Mouse (Mus musculus) lung, postnatal 0 days (tissue): ENCODE measurements around the gene Cars2. TPM values are rescaled to one million over a fixed set of nuclear protein-coding genes. Genes with fewer than 3 reads are reported as not detected.

Experiments used
- ATAC-seq: fragments of 200-750 bp; cut with Nextera tagmentation; 2 replicates; pipeline ENCODE4 v1.8.0; 2017; ENCODE audit warnings: moderate library complexity
- DNase-seq: peaks from one replicate; pipeline ENCODE4 v3.0.0-alpha.2; 2016; ENCODE audit warnings: low spot score
- H3K27ac ChIP-seq: fragments of 300-500 bp; sonication (generic); 2 replicates; pipeline ENCODE4 v1.5.1; 2014; ENCODE audit warnings: antibody characterized with exemption, mild to moderate bottlenecking, low read length, mixed read lengths
- H3K27me3 ChIP-seq: fragments of 300-500 bp; sonication (generic); replicated peaks from 2 replicates; pipeline ENCODE4 v1.6.1; 2014; ENCODE audit warnings: low read length, mixed read lengths; ENCODE audit not compliant: insufficient read depth
- H3K36me3 ChIP-seq: fragments of 300-500 bp; sonication (generic); 2 replicates; pipeline ENCODE4 v1.6.1; 2014; ENCODE audit warnings: low read length, mixed read lengths; ENCODE audit not compliant: insufficient read depth
- H3K4me1 ChIP-seq: fragments of 300-500 bp; sonication (generic); 2 replicates; pipeline ENCODE4 v1.6.1; 2014; ENCODE audit warnings: antibody characterized with exemption, low read depth, low read length, mixed read lengths; ENCODE audit not compliant: insufficient read depth
- H3K4me2 ChIP-seq: fragments of 300-500 bp; sonication (generic); replicated peaks from 2 replicates; pipeline ENCODE4 v1.6.1; 2014; ENCODE audit warnings: low read depth, mild to moderate bottlenecking, low read length, moderate library complexity, mixed read lengths
- H3K4me3 ChIP-seq: fragments of 300-500 bp; sonication (generic); 2 replicates; pipeline ENCODE4 v1.5.1; 2014; ENCODE audit warnings: low read depth, low read length
- H3K9ac ChIP-seq: fragments of 300-500 bp; sonication (generic); replicated peaks from 2 replicates; pipeline ENCODE4 v1.6.1; 2014; ENCODE audit warnings: low read depth, mild to moderate bottlenecking
- H3K9me3 ChIP-seq: fragments of 300-500 bp; sonication (generic); 2 replicates; pipeline ENCODE4 v1.6.1; 2016; ENCODE audit warnings: low read length, mixed read lengths
- CTCF ChIP-seq: IDR thresholded peaks from 2 replicates; pipeline ENCODE4 v1.5.1; 2016; ENCODE audit warnings: antibody characterized with exemption, mild to moderate bottlenecking
- EP300 ChIP-seq: IDR thresholded peaks from 2 replicates; pipeline ENCODE4 v1.6.1; 2016; ENCODE audit warnings: antibody characterized with exemption, mild to moderate bottlenecking, control low read depth
- WGBS: fragments of 180-500 bp; shearing (Covaris S2); extraction: QIAGEN DNeasy Blood & Tissue Kit; methylation state at CpG from one replicate; pipeline ENCODE4 v1.1.7; 2014; 5-methylcytosine and 5-hydroxymethylcytosine counted together
- polyA plus RNA-seq: library from polyadenylated mRNA; unstranded; fragments of >200 nt; fragmentation: Nextera tagmentation; extraction: Ambion mirVana; gene quantifications from 2 replicates; pipeline ENCODE4 v1.2.1, GENCODE M21; 2015

The Cars2 gene
- polyA plus RNA-seq: 13.7 and 16.5 TPM in 2 replicates

DNA sequence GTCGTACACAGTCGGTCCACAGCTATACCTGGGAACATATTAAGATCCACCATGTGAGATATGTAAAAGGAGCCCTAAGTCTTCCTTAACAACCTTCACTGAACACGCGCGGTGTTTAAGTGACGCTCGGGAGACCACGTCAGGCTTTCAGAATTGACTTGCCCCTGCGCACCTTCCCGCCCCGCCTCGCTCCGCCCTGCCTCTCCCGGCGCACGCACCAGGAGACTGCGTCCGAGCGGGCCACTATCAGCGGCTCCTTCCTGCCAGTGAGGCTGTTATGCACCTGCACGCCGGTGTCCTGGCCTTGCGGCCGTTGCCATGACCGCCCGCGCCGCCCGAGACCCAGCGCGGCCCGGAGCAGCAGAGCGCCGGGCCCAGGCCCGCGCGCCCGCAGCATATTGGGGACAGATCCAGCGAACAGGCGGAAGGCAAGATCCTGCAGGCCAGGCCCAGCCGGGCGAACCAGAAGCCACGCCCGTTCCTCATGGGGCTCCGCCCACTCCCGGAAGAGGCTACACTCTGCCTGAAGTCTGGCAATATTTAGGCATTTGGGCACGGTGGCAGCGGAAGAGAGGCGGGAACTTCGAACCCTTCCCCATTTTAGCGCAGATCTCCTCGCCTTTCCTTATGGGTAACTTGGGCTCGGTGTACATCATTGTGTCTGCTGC is at the start of gene Cars2:
Gene Cars2, minus strand, starts transcription at position 503 of the 668 bp plus-strand sequence.
- Histone ChIP-seq H3K9ac (peak within 1 kb of the TSS; percentile 58), H3K4me1 (no peaks in the 10 kb centered on the region; the same call in 1 of the 2 replicates), H3K4me2 (peak within 1 kb of the TSS; percentile 87), H3K27ac (peak within 1 kb of the TSS; percentile 90), H3K27me3 (no peaks in the 10 kb centered on the region), H3K9me3 (no peaks in the 10 kb centered on the region), H3K4me3 (peak within 1 kb of the TSS; percentile 67), H3K36me3 (no peaks in the 10 kb centered on the region)
- WGBS: 3% methylated on average over 53 of the region's 53 CpGs
- TF ChIP-seq EP300 (no peak), CTCF (no peak)
- DNase-seq (peak; percentile 94), ATAC-seq (peak; percentile 77)

- no peak for DNase-seq
- Histone ChIP-seq H3K27me3 (no peaks in the 10 kb centered on the region), H3K4me3 (no peak overlapping the region), H3K4me2 (no peak overlapping the region), H3K9me3 (no peaks in the 10 kb centered on the region), H3K27ac (no peak overlapping the region), H3K36me3 (no peaks in the 10 kb centered on the region), H3K4me1 (no peaks in the 10 kb centered on the region), H3K9ac (no peak overlapping the region)
- TF ChIP-seq CTCF: no peak
- TF ChIP-seq EP300: no peak
- ATAC-seq: no peak
- 54% methylated on average over 12 of the region's 12 CpGs for WGBS
Observed at GRCm38 (mm10) chr8:11593222-11593884, 42.8 kb upstream of the Cars2 start.

GRCm38 (mm10) chr8:11592296-11592695 is 41.7 kb upstream of the Cars2 start:
- H3K36me3 ChIP-seq: no peaks in the 10 kb centered on the region
- no peak overlapping the region for H3K4me2 ChIP-seq
- no peak overlapping the region for H3K4me3 ChIP-seq
- WGBS: 32% methylated on average over 13 of the region's 13 CpGs
- no peak overlapping the region for H3K9ac ChIP-seq
- no peaks in the 10 kb centered on the region for H3K27me3 ChIP-seq
- H3K4me1 ChIP-seq: no peaks in the 10 kb centered on the region
- TF ChIP-seq CTCF (no peak), EP300 (no peak)
- H3K27ac ChIP-seq: no peak overlapping the region
- ATAC-seq (no peak), DNase-seq (no peak)
- H3K9me3 ChIP-seq: no peaks in the 10 kb centered on the region

DNA sequence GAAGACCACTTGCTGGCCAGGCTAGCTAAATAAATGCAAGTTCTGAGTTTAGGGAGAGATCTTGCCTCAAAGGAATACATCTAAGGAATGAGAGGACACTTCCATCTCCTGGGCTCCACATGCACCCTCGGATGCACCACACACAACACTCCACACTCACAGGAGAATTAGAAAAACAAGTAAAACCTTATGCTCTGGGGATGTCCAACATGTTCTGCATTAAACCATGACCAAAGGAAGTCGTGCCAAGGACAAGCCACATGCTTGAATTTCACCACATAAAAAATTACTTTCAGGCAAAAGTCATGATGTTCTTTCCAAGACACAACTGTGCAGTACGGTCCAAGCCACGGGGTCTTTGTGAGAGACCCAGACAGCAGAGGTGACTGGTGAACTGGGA is 41.3 kb upstream of the Cars2 start:
- Histone ChIP-seq H3K4me1 (no peaks in the 10 kb centered on the region), H3K36me3 (no peaks in the 10 kb centered on the region), H3K27ac (no peak overlapping the region), H3K27me3 (no peaks in the 10 kb centered on the region), H3K4me2 (no peak overlapping the region), H3K9ac (no peak overlapping the region), H3K4me3 (no peak overlapping the region), H3K9me3 (no peaks in the 10 kb centered on the region)
- no peak for DNase-seq
- 65% methylated on average over 4 of the region's 4 CpGs for WGBS
- ATAC-seq: no peak
- TF ChIP-seq CTCF: no peak
- TF ChIP-seq EP300: no peak

DNA sequence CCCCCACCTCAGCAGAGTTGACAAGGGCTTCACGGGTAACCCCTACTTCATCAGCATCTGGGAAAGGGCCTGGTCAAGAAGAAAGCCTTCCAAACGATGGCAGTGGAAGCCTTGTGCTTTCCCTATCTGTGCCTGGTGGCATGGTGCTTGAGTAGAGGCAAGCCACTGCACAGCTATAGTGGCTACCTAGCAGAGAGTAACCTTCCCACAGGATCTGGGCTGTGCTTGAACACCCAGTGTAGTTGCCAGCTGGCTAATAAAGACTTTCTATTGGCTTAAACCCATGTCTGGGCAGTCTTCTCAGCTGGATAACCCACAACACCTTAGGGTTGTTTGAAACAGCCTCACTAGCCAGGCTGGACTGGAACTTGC is 35.8 kb upstream of the Cars2 start:
- Histone ChIP-seq H3K4me2 (no peak overlapping the region), H3K9ac (no peak overlapping the region), H3K9me3 (no peaks in the 10 kb centered on the region), H3K27me3 (no peaks in the 10 kb centered on the region), H3K36me3 (no peaks in the 10 kb centered on the region), H3K27ac (no peak overlapping the region), H3K4me3 (no peak overlapping the region), H3K4me1 (no peaks in the 10 kb centered on the region)
- no peak for ATAC-seq
- TF ChIP-seq CTCF (no peak), EP300 (no peak)
- 39% methylated on average over 2 of the region's 2 CpGs for WGBS
- no peak for DNase-seq

- no peaks in the 10 kb centered on the region for H3K4me1 ChIP-seq
- H3K9ac ChIP-seq: no peak overlapping the region
- ATAC-seq (peak; percentile 59), DNase-seq (peak; percentile 52)
- no peaks in the 10 kb centered on the region for H3K27me3 ChIP-seq
- no peak overlapping the region for H3K4me3 ChIP-seq
- no peak for TF ChIP-seq EP300
- no peak for TF ChIP-seq CTCF
- H3K27ac ChIP-seq: no peak overlapping the region
- H3K4me2 ChIP-seq: no peak overlapping the region
- H3K36me3 ChIP-seq: no peaks in the 10 kb centered on the region
- no peaks in the 10 kb centered on the region for H3K9me3 ChIP-seq
- 62% methylated on average over 21 of the region's 21 CpGs for WGBS
Observed at GRCm38 (mm10) chr8:11585513-11586373, 35.2 kb upstream of the Cars2 start.
